Mouse (Mus musculus) thymus, adult 2 months (tissue): ENCODE results near the gene Nckap5.

ENCODE experiments used
- CTCF ChIP-seq: fragments of 200-500 bp; IDR thresholded peaks from 2 replicates; pipeline ENCODE4 v1.5.1; 2012; ENCODE audit warnings: mild to moderate bottlenecking, control low read depth, low read length, moderate library complexity, borderline replicate concordance; ENCODE audit not compliant: control insufficient read depth, poor library complexity, insufficient read depth; ENCODE audit errors: extremely low read depth
- POLR2A ChIP-seq: fragments of 200-500 bp; IDR thresholded peaks from 2 replicates; pipeline ENCODE4 v1.6.1; 2012; ENCODE audit warnings: mild to moderate bottlenecking, low read length, control low read depth, moderate library complexity; ENCODE audit not compliant: control insufficient read depth, poor library complexity, insufficient read depth; ENCODE audit errors: extremely low read depth

- TF ChIP-seq POLR2A (no peak), CTCF (no peak)
Measured at GRCm38 (mm10) chr1:126209743-126210142, 620.9 kb downstream of the Nckap5 start.
